ENCODE assay signal across 24 mouse cellular contexts in genomic region chr17:91361261-91361660, GRCm38 (mm10).
DNase-seq lines count a peak whose midpoint lies in the region; ATAC-seq and TF ChIP-seq lines count a peak whose summit lies in the region.
"Had no signal": no experiment of that assay in that cellular context is flagged by ENCODE, and none has a peak within 500 bp of the region (broad histone marks: within the 10 kb centered on the region; RNA-seq: fewer than 3 reads in every experiment).

No protein-coding gene starts in this region.

- H3K4me3 ChIP-seq in hindbrain, postnatal 0 days (ENCODE audit: low read length), result no peak overlapping the region
- no peak overlapping the region for H3K4me3 ChIP-seq in hindbrain, embryonic 14.5 days (replicated peaks; ENCODE audit: low read length)
- H3K4me3 ChIP-seq: forebrain, embryonic 13.5 days; heart, embryonic 10.5 days; heart, embryonic 15.5 days; limb, embryonic 13.5 days; liver, embryonic 12.5 days; midbrain, embryonic 12.5 days; neural tube, embryonic 13.5 days had no signal

- H3K9me3 ChIP-seq in hindbrain, postnatal 0 days (ENCODE audit: low read length), result no peaks in the 10 kb centered on the region
- no peaks in the 10 kb centered on the region for H3K9me3 ChIP-seq in hindbrain, embryonic 14.5 days (ENCODE audit: control insufficient read depth, low read length)
- H3K9me3 ChIP-seq: forebrain, embryonic 13.5 days; G1E; heart, embryonic 10.5 days; heart, embryonic 15.5 days; limb, embryonic 13.5 days; liver, embryonic 12.5 days; midbrain, embryonic 12.5 days; neural tube, embryonic 13.5 days had no signal

- intact Hi-C loops in left cerebral cortex, postnatal 36 days (cut with DNase I), result no loop called here

- no peak for ATAC-seq in hindbrain, postnatal 0 days
- no peak for ATAC-seq in hindbrain, embryonic 14.5 days (ENCODE audit: low FRiP score)
- ATAC-seq: forebrain, embryonic 13.5 days; intestine, embryonic 16.5 days; liver, embryonic 12.5 days; liver, postnatal 0 days had no signal

- no peaks in the 10 kb centered on the region for H3K4me1 ChIP-seq in hindbrain, postnatal 0 days (ENCODE audit: insufficient read depth, low read length)
- H3K4me1 ChIP-seq in hindbrain, embryonic 14.5 days (replicated peaks; ENCODE audit: control insufficient read depth, insufficient read depth, low read length), result no peaks in the 10 kb centered on the region
- H3K4me1 ChIP-seq: forebrain, embryonic 13.5 days; heart, embryonic 10.5 days; heart, embryonic 15.5 days; limb, embryonic 13.5 days; liver, embryonic 12.5 days; midbrain, embryonic 12.5 days; neural tube, embryonic 13.5 days had no signal

- DNase-seq in hindbrain, postnatal 0 days (ENCODE audit: low spot score), result peak; percentile 6
- no peak for DNase-seq in hindbrain, embryonic 14.5 days (ENCODE audit: low spot score)
- peak; percentile 12 for DNase-seq in cerebellum, adult 11 months
- DNase-seq in cerebellum, adult 9-10 months, result peak; percentile 24
- DNase-seq in cerebellum, postnatal 36 days, result peak; percentile 32 to 45
- DNase-seq in layer of hippocampus, adult 8-10 months (ENCODE audit: low spot score in 2 of 2), result no peak
- DNase-seq in left cerebral cortex, postnatal 36 days (ENCODE audit: low spot score in 2 of 2), result no peak
- no peak for DNase-seq in layer of hippocampus, postnatal 14 days (ENCODE audit: low spot score in 2 of 2)
- DNase-seq: adrenal gland, postnatal 10 days; gastrocnemius, postnatal 14 days; kidney, postnatal 14 days; liver, postnatal 0 days; lung, postnatal 36 days; right cerebral cortex, postnatal 4 days had no signal

- H3K27me3 ChIP-seq in hindbrain, postnatal 0 days (ENCODE audit: insufficient read depth, low read length), result no peaks in the 10 kb centered on the region
- H3K27me3 ChIP-seq in hindbrain, embryonic 14.5 days (ENCODE audit: control insufficient read depth, insufficient read depth, low read length), result no peaks in the 10 kb centered on the region
- H3K27me3 ChIP-seq: CH12.LX; forebrain, embryonic 13.5 days; heart, embryonic 15.5 days; limb, embryonic 13.5 days; liver, embryonic 12.5 days; midbrain, embryonic 12.5 days; neural tube, embryonic 13.5 days had no signal

- no peak overlapping the region for H3K9ac ChIP-seq in hindbrain, postnatal 0 days (replicated peaks; ENCODE audit: low read length)
- no peak overlapping the region for H3K9ac ChIP-seq in hindbrain, embryonic 14.5 days
- H3K9ac ChIP-seq: forebrain, embryonic 13.5 days; heart, embryonic 15.5 days; limb, embryonic 13.5 days; liver, embryonic 12.5 days; liver, postnatal 0 days; midbrain, embryonic 12.5 days; neural tube, embryonic 13.5 days had no signal

- 33% methylated on average over 1 of the region's 1 CpGs for WGBS in hindbrain, postnatal 0 days
- WGBS in hindbrain, embryonic 14.5 days, result 47% methylated on average over 1 of the region's 1 CpGs

- TF ChIP-seq CTCF in hindbrain, postnatal 0 days (IDR thresholded peaks at IDR 0.05; ENCODE audit: low read depth), result no peak

- H3K27ac ChIP-seq in hindbrain, postnatal 0 days, result no peak overlapping the region
- no peak overlapping the region for H3K27ac ChIP-seq in hindbrain, embryonic 14.5 days
- H3K27ac ChIP-seq: forebrain, embryonic 13.5 days; heart, embryonic 10.5 days; heart, embryonic 15.5 days; limb, embryonic 13.5 days; liver, embryonic 12.5 days; midbrain, embryonic 12.5 days; neural tube, embryonic 13.5 days had no signal

- no peak overlapping the region for H3K4me2 ChIP-seq in hindbrain, postnatal 0 days (ENCODE audit: low read depth, low read length)
- H3K4me2 ChIP-seq in hindbrain, embryonic 14.5 days (replicated peaks), result no peak overlapping the region
- H3K4me2 ChIP-seq: forebrain, embryonic 13.5 days; heart, embryonic 15.5 days; limb, embryonic 13.5 days; liver, embryonic 12.5 days; midbrain, embryonic 12.5 days; neural tube, embryonic 13.5 days had no signal

- no peaks in the 10 kb centered on the region for H3K36me3 ChIP-seq in hindbrain, postnatal 0 days (ENCODE audit: insufficient read depth, low read length)
- H3K36me3 ChIP-seq in hindbrain, embryonic 14.5 days (replicated peaks; ENCODE audit: control insufficient read depth, insufficient read depth), result no peaks in the 10 kb centered on the region
- H3K36me3 ChIP-seq: G1E; heart, embryonic 10.5 days; heart, embryonic 15.5 days; limb, embryonic 13.5 days; liver, embryonic 12.5 days; midbrain, embryonic 12.5 days; neural tube, embryonic 13.5 days had no signal

Comparison
In these comparisons a context has a peak if more than half of its experiments do, and no peak if none do; other contexts are left out.
1. DNase-seq: peak in hindbrain, postnatal 0 days (single experiment), cerebellum, adult 11 months (single experiment), cerebellum, adult 9-10 months (single experiment) and cerebellum, postnatal 36 days (2 of 2); none in hindbrain, embryonic 14.5 days (single experiment), layer of hippocampus, adult 8-10 months (0 of 2), left cerebral cortex, postnatal 36 days (0 of 2) and layer of hippocampus, postnatal 14 days (0 of 2).